Mouse (Mus musculus) T-helper 1 cell (primary cell): Measurements from ENCODE around the gene March9.

Experiments
- in situ Hi-C: fragments of 300-600 bp; cut with MboI, MseI; formaldehyde crosslinking; loops from one replicate; pipeline ENCODE4 v1.15.1; 2025; ENCODE audit warnings: high pct_unique_total_duplicates

March9 gene

DNA sequence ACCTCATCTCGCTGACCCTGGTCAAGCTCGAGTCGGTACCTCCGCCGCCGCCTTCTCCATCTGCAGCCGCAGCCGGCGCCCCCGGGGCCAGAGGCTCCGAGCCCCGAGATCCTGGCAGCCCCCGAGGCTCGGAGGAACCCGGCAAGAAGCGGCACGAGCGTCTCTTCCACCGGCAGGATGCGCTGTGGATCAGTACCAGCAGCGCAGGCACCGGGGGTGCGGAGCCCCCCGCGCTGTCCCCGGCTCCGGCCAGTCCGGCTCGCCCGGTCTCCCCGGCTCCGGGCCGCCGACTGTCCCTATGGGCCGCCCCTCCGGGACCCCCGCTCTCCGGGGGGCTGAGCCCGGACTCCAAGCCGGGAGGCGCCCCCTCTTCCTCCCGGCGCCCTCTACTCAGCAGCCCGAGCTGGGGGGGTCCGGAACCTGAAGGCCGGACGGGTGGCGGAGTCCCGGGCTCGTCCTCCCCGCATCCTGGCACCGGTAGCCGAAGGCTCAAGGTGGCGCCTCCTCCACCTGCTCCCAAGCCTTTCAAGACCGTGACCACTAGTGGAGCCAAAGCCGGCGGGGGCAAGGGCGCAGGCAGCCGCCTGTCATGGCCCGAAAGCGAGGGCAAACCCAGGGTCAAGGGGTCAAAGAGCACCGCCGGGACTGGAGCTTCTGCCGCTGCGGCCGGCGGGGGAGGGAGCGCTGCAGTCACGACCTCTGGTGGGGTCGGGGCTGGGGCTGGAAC lies 19.8 kb upstream of the March9 start:
- in situ Hi-C loops = loop anchor here (5.0 kb wide), 1 partner anchor 97 kb away; no protein-coding TSS in a partner anchor

DNA sequence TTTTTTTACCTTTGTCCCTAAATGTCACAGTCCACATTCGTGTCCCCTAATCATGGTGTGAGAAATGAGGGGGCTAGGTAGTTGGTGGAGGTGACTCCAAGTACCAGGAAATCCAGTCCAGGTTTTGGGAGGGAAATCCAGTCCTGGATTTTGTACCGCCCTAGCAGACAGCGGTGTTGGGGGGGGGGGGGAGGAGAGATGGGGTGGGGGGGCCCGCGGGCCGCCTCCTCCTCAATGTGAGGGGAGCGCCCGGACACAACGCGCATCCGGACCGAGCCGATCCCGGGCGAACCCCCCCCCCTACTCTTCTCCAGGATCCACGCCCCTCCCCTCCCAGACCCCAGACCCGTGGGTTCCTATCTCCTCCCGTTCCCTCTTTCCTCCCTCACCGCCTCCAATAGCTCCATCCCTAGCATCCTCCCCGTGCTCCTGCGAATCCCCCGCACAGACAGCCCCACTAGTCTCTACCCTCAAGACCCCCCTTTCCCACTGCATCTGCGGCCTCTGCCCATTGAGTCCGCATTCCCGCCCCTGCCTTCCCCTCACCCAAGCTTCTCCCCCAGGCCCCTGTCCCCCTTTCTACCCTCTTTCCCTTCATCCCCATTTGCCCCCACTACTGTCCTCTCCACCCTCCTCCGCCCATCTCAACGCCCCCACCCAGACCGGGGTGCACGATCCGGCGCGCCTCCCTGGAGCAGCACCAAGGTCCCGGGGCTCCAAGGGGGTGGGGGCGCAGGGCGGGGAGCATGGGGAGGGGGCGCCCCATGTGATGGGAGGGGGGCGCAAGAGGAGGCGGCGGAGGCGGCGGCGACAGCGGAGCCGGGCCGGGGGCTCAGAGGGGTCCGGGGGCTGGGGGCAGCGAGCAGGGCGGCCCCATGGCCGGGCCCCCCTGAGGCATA lies 18.9 kb upstream of the March9 start:
- in situ Hi-C loops = loop anchor here (5.0 kb wide), 1 partner anchor 98 kb away; no protein-coding TSS in a partner anchor

DNA sequence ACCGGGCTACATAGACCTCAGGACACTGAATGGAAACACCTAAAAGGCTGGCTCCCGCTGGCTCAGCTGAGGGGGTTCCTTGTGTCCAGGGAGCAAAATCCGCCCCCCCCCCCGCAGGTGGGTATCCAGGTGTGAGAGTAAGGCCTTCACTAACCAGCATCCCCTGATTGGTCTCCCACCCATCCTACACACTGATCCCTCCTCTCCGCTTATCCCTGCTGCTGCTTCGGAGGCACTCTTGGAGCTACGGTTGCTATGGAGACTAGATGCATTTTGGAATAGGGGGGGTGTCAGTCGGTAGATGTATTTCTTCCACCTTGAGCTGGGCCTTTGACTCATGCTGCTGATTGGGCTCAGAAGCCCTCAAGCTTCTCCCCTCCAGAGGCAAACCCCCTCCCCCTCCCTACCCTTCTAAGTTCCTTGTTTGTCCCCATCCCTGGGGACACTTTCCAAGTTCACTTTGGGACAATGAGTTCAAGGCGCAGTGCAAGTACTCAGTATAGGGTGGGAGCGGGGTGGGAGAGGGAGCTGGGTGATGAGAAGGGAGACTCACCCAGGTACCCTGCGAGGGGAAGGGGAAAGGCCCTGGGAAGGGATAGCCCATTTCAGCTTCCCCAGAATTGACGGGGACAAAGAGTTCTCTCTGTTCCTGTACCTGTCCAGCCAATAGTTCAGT lies 18.2 kb upstream of the March9 start:
- in situ Hi-C loops = loop anchor here (5.0 kb wide), 1 partner anchor 99 kb away; no protein-coding TSS in a partner anchor

DNA sequence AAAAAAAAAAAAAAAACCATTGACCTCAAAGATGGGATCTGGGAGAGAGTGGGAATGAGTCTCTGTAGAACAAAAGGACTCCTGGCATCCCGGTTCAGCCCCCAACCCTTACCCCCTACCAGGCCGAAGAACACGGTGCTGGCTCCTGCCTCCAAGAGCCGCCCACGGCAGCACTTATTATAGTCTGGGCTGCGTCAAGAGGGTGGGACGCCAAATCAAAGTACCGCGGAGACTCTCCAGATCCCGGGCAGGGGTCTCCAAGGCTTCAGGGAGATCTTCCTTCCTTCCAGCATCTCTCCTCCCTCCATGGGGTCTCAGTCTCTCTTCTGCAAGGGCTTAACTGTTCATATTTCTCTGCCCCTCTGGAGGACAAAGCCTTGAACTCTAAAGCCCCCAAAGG lies 17.5 kb upstream of the March9 start:
- in situ Hi-C loops = loop anchor here (5.0 kb wide), 1 partner anchor 100 kb away; no protein-coding TSS in a partner anchor

DNA sequence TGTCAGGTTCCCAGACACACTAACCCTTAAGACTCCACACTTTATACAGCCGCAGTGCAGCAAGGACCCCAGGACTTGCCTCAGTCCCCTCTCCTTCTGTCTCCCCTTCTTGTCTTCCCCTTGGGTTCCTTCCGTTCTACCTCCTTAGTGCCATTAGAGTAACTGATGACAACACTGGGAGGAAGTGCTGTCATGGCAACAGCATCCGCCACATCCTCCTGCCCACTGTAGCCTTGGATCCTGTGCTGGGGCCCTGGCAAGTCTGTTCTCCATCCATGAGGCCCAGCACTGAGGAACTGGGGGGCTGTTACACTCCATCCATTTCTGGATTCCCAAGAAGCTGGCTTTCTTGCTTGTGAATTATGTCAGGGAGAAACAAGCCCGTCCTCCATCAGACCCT lies 16.1 kb upstream of the March9 start:
- in situ Hi-C loops = loop anchor here (5.0 kb wide), 1 partner anchor 101 kb away; no protein-coding TSS in a partner anchor

DNA sequence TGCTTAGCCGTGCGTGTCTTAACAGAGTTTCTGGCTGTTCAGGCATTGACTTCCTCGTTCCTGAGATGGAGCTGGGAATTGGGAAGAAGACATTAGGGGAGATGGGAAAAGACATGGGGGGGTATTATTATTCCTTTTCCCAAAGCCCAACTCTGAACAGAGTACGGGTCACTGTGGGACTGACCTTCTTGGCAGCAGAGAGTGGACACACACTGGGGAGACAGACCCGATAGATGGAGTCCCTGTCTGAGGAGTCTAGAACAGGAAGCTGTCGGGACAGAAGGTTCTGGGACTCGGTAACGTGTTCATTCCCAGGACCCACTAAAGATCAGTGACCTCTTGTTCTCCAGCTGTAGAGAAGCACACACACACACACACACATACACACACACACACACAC lies 15.7 kb upstream of the March9 start:
- in situ Hi-C loops = loop anchor here (5.0 kb wide), 1 partner anchor 102 kb away; no protein-coding TSS in a partner anchor

DNA sequence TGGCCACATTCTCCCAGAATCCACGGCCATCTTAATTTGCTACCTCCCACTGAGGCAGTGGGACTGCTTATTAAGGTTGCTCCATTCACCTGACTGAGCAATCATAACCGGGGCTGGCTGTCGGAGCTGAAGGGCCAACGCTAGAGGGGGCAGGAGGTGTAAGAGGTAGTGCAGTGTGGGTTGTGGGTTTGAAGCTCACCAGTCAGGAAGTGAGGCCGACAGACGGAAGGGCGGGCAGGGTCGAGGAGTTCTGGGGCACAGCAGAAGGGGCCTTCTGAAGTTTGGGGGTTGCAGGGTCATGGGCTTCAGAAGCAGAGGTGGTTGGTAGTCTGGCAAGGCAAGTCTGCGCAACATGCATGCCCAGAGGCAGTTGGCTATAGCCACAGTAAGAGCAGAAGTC lies 15.1 kb upstream of the March9 start, which contains the start of gene Agap2:
Agap2 (plus strand) TSS at position 205 of the 400 bp plus-strand sequence.
- in situ Hi-C loops = loop anchor here (5.0 kb wide), 1 partner anchor 102 kb away; no protein-coding TSS in a partner anchor

DNA sequence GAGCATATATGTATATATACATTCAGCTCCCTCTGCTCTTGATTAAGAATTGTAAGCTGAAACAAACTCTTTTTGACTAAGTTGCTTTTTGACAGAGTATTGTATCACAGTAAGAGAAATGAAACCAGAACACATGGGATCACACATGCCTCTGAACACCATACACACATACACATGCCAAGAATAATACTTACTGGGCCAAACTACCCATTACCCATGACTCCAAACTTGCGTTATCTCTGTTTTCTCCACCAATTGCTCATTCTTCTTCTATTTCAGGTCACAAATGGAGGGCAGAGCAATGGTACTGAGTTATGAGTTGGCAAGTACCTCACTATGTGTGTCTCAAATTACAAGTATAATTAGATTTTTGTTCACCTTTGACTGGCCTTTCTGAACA lies 14.0 kb upstream of the March9 start:
- in situ Hi-C loops = loop anchor here (5.0 to 25.0 kb wide), 2 partner anchors 33 to 588 kb away; partner anchors contain the start of genes Nab2 and Nemp1

DNA sequence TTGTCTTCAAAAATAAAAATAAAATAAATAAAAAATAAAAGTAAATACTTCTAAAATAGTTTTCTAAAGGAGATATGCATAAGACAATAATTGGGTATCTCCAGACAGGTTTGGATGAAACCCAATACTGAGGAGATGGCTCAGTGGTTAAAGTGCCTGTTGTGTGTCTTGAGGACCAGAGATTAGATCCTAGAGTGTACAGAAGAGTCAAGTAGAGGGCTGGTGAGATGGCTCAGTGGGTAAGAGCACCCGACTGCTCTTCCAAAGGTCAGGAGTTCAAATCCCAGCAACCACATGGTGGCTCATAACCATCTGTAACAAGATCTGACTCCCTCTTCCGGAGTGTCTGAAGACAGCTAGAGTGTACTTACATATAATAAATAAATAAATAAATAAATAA lies 13.0 kb upstream of the March9 start:
- in situ Hi-C loops = loop anchor here (5.0 to 25.0 kb wide), 2 partner anchors 34 to 589 kb away; partner anchors contain the start of genes Nab2 and Nemp1

DNA sequence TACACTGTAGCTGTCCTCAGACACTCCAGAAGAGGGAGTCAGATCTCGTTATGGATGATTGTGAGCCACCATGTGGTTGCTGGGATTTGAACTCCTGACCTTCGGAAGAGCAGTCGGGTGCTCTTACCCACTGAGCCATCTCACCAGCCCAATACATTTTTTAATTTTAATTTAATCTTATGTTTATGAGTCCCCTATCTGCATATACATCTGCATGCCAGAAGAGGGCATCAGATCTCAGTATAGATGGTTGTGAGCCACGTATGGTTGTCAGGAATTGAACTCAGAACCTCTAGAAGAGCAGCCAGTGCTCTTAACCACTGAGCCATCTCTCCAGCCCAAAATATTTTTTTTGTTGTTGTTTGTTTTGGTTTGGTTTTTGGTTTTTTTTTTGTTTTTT lies 12.3 kb upstream of the March9 start:
- in situ Hi-C loops = loop anchor here (5.0 to 25.0 kb wide), 2 partner anchors 35 to 590 kb away; partner anchors contain the start of genes Nab2 and Nemp1

DNA sequence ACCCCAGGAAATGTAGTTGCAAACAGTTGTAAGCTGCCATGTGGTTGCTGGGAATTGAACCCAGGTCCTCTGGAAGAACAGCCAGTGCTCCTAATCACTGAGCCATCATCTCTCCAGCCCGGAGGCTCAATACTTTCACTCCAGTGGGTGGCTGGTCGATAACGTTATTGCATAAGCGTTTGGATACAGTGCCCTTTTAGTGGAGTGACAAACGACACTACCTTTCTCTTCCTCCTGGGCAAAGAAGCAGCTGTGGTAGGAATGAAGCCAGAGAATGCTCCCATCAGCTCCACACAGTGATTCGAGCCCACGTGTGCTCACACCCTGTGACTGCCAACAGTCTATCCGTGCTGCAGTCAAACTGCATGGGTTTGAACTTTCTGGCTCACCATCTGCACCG lies 11.2 kb upstream of the March9 start:
- in situ Hi-C loops = loop anchor here (5.0 to 25.0 kb wide), 2 partner anchors 36 to 591 kb away; partner anchors contain the start of genes Nab2 and Nemp1

DNA sequence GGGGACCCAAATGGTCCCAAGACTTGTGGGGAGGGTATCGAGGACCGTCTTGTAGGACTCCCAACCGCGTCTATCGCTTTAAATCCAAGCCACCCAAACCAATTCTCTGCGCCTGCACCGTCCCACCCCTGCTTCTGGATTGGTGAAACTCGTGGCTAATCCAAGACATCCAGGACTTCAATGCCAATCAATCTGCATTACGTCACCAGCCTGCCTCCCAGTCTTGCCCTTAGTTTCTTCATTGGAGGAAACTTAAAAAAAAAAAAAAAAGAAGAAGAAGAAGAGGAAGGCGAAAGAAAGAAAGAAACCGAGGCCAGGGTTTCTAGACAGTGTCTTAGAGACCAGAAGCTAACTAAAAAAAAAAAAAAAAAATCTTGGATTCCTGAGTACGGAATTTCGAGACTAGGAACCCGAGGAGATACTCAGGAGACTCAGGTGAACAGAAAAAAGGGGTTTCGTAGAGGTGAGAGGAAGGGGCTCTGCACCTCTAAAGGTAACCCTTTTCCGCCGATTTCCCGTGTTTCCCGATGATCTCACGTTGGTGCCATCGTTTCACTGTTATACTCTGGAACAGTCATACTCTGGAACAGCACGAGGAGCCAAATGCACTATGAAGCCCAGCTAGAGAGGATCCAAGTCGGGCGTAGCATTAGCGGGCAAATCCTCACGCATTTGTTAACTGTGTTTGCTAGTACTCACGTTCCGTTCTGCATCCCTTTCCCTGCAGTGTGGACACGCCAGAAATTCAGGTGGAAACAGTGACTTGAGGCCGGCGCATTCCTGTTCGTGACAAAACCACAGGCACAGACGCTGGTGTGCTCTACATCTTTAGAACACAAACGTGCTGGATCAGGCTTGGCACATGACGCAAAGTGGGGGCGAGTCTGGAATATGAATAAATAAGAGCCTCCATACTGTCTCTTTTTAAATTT lies 10.5 kb upstream of the March9 start, which contains the start of gene Tspan31:
Tspan31 (minus strand) TSS at position 75 of the 932 bp plus-strand sequence.
- in situ Hi-C loops = loop anchor here (5.0 to 25.0 kb wide), 2 partner anchors 37 to 592 kb away; partner anchors contain the start of genes Nab2 and Nemp1

DNA sequence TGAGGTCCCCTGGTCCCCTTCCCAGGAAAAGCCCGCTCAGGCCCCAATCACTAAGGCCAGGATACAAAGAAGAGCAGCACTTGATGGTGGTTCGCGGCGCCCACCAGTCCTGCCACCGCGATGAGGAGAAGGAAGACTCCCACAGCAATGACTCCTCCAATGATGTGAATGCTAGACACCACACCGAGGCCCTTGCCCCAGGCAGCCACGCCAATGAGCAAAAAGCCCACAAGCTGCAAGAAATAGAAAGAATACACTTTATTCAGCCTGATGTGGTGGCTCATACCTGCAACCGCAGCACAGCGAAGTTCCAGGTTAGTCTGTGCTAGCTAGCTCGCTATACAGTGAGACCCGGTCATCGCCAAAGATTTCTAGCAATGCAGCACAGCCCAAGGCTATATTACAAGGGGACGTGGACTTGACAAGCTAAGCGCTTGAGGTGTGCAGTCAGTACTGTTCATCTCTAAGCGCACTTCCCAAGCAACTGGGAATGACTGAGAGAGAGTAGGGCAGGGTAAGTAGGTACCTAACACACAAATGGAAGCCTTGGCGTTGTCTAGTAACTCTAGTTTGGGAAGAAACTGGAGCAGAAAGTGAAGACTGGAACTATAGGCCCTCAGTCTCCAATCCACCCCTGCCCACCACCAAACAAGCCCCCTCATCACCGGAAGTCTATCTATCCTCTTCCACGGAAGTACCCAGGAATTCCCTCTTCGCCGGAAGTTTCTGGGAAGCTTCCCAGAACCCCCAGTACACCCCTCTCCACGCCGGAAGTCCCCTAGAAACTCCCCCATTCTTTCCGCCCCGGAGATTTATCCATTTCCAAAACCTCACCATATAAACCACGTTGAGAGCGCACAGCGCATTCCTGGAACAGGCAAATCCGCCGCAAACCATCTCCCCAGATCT lies 9.6 kb upstream of the March9 start:
- in situ Hi-C loops = loop anchor here (5.0 to 25.0 kb wide), 2 partner anchors 38 to 593 kb away; partner anchors contain the start of genes Nab2 and Nemp1

DNA sequence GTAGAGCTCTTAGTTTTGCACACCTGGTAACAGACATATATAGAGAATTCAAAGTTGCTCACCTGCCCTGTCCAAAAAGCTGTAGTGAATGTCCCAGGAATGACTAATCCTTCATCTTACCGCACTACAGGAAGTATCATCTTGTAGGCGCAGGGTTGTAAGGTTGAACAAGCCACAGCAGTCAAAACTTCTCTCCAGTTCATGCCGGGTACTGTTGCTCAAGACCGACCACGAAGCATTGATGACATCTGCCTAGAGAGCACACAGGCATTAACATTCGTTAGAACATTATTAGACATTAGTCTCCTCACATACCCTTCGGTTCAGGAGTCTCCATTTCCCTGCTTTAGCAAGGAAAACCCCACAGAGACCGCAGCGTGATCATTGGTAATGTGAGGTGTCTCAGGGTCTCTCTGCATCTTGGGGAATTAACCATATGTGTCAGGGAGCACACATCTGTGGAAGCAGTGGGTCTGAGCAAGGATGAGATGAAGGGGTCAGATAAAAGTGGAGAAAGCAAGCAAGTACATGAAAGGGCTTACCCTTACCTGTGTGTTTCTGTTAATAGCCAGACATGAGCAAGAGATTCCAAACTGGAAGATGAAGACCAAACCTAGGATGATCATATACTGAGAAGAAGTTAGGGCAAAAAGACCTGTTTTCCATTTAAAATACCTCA lies 8.5 kb upstream of the March9 start:
- in situ Hi-C loops = loop anchor here (25.0 kb wide), 1 partner anchor 594 kb away; the partner anchor contains the start of genes Nab2 and Nemp1

DNA sequence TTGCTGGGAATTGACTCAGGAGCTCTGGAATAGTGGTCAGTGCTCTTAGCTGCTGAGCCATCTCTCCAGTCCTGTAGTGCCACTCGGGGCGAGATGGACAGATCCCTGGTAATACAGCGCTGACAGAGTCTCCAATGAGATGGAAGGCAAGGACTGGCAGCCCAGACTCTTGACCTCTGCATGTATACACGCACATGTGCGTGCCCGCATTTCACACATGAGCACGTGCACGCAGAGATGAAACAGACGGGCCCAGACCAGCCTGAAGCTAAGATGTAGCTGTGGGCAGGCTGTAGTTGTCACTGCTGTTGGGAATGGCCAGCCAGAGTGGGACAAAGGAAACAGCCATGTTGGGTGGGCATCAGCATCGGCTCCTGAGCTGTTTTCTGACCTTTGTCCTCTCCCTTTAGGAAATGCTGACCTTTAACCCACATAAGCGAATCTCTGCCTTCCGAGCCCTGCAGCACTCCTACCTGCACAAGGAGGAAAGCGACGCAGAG lies 6.6 kb upstream of the March9 start:
- in situ Hi-C loops = loop anchor here (25.0 kb wide), 1 partner anchor 596 kb away; the partner anchor contains the start of genes Nab2 and Nemp1

DNA sequence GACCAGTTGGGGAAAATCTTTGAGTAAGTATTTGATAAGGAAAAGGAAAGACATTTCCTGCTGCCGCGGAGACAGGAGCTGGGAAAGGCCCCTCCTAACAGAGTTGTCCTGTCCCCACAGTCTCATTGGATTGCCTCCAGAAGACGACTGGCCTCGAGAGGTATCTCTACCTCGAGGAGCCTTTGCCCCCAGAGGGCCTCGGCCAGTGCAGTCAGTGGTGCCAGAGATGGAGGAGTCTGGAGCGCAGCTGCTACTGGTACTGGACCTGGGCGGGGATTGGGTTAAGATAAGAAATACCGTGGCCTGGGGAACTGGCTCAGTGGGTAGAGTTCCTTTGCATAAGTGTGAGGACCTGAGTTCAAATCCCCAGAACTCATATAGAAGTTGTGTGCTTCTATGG lies 6.0 kb upstream of the March9 start:
- in situ Hi-C loops = loop anchor here (25.0 kb wide), 1 partner anchor 596 kb away; the partner anchor contains the start of genes Nab2 and Nemp1
